Mouse (Mus musculus): Measurements from ENCODE around the gene Bhlha9. TPM values are rescaled to one million over a fixed set of nuclear protein-coding genes. Genes with fewer than 3 reads are reported as not detected.

Gene Bhlha9
- polyA plus RNA-seq, 1 experiment from 2014 or later: not detected

DNA sequence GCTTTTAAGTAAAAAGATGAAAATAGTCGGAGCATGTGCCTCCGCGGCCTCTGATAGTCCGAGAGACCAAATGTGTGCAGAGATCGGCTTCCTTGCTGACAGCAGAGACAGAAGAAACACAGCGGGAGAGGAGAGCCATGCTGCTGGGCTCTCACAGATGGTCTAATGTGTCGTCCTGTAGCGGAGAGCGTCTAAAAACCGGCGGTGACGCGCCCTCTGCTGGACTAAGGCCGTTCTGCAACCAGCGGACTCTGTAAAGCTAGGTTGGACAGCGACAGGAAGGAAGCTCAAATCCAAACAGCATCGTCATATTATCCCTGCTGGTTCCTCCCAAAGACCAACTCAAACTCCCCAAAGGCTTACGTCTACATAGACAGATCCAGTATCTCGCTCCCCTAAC, 26.3 kb upstream of the Bhlha9 start:
- peak; percentile 89 for DNase-seq (ENCODE audit: extremely low spot score, low spot score)
- Histone ChIP-seq H3K27me3 (ENCODE audit: poor library complexity, severe bottlenecking) (peaks cover 81% of the 10 kb centered on the region), H3K4me1 (peaks cover 38% of the 10 kb centered on the region), H3K4me3 (peak overlapping the region; percentile 45), H3K9me3 (no peaks in the 10 kb centered on the region), H3K27ac (no peak overlapping the region), H3K36me3 (replicated peaks) (no peaks in the 10 kb centered on the region)
- WGBS: under 1% methylated on average over 19 of the region's 19 CpGs

GRCm38 (mm10) chr11:76647062-76647461, 25.2 kb upstream of the Bhlha9 start:
- H3K27me3 ChIP-seq (ENCODE audit: poor library complexity, severe bottlenecking): peaks cover 90% of the 10 kb centered on the region
- peaks cover 38% of the 10 kb centered on the region for H3K4me1 ChIP-seq
- H3K9me3 ChIP-seq: no peaks in the 10 kb centered on the region
- no peaks in the 10 kb centered on the region for H3K36me3 ChIP-seq (replicated peaks)
- WGBS: 3% methylated on average over 7 of the region's 7 CpGs
- DNase-seq (ENCODE audit: extremely low spot score, low spot score): peak; percentile 32
- H3K27ac ChIP-seq: no peak overlapping the region
- H3K4me3 ChIP-seq: peak overlapping the region; percentile 36

DNA sequence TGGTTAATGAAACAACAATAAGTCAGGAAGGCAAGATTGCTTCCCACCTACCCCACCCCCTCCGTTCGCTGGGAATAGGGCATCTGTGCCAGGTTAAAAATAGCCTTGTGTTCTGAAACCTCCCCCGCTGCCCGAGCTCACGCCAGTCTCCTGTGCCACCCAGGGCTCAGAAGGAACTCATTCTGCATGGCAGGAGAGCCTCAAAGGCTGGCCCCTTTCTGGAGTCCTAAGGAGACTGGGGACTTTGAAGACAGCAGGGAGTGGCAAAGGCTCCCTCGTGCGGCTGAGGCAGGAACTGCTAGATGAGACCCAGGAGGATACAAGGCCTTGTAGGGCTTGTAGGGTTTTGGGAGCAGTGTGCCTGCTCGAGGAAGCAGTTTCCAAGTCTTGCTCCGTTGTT, 24.8 kb upstream of the Bhlha9 start:
- Histone ChIP-seq H3K9me3 (no peaks in the 10 kb centered on the region), H3K27me3 (ENCODE audit: poor library complexity, severe bottlenecking) (peaks cover 90% of the 10 kb centered on the region), H3K4me1 (peaks cover 42% of the 10 kb centered on the region), H3K4me3 (peak overlapping the region; percentile 36), H3K27ac (no peak overlapping the region), H3K36me3 (replicated peaks) (no peaks in the 10 kb centered on the region)
- 6% methylated on average over 9 of the region's 9 CpGs for WGBS
- peak; percentile 83 for DNase-seq (ENCODE audit: extremely low spot score, low spot score)

DNA sequence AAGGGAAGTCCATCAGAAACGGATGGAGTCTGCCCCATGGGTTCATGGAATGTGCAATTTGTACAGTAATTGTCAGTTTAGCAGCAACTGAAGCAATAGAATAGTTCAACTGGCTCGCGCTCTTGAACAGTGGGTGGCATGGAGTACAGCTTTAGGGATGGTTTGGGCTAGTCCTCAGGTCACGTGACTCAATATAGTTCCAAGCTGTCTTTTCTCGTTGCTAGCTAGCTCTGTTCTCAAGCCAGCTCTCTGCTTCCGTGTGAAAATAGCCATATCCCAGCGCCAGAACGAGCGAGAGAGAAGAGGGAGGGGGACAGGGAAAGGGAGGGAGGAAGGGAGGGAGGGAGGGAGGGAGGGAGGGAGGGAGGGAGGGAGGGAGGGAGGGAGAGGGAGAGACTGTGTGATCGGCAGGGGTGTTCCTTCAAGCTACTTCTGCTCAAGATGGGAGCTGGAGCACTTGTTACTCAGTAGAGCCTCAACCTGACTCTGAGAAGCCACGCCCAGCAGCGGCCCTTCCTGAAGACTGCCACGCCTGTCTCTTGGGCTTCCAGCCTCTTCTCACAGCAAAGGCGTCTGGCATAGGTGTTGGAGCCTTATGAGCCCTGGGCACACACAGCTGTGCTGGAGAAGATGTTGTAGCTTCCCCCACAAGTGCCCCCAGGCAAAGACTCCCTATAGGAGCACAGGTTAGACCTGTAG, 21.3 kb upstream of the Bhlha9 start:
- Histone ChIP-seq H3K36me3 (replicated peaks) (no peaks in the 10 kb centered on the region), H3K4me3 (no peak overlapping the region), H3K9me3 (no peaks in the 10 kb centered on the region), H3K4me1 (peaks cover 27% of the 10 kb centered on the region), H3K27ac (no peak overlapping the region), H3K27me3 (ENCODE audit: poor library complexity, severe bottlenecking) (peaks cover 58% of the 10 kb centered on the region)
- no peak for DNase-seq (ENCODE audit: extremely low spot score, low spot score)
- 70% methylated on average over 14 of the region's 14 CpGs for WGBS

DNA sequence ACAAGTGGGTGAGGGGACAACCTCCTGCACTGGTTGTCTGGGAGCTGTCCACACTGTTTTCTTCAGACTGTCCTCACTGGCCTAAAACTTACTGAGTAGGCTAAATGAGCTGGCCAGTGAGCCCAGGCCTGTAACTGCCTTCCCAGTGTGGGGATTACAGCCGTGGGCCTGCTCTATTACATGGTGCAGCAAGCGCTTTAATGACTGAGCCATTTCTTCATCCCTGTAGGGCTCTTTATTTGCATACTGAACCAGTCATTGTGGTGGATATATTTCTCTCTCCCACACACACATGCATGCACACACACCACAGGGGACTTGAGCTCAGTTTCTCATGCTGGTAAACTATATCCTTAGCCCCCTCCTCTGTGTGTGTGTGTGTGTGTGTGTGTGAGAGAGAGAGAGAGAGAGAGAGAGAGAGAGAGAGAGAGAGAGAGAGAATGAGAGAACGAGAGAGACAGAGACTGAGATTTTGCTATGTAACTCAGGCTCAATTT, 19.4 kb upstream of the Bhlha9 start:
- peaks cover 55% of the 10 kb centered on the region for H3K27me3 ChIP-seq (ENCODE audit: poor library complexity, severe bottlenecking)
- WGBS: 62% methylated on average over 3 of the region's 3 CpGs
- no peak for DNase-seq (ENCODE audit: extremely low spot score, low spot score)

GRCm38 (mm10) chr11:76655106-76655505, 17.2 kb upstream of the Bhlha9 start:
- no peaks in the 10 kb centered on the region for H3K36me3 ChIP-seq (replicated peaks)
- H3K4me3 ChIP-seq: peak overlapping the region; percentile 36

More for the DNA sequence above, 19.4 kb upstream of the Bhlha9 start:
- no peak overlapping the region for H3K4me3 ChIP-seq
- peaks cover 15% of the 10 kb centered on the region for H3K4me1 ChIP-seq
- H3K36me3 ChIP-seq (replicated peaks): no peaks in the 10 kb centered on the region
- H3K27ac ChIP-seq: no peak overlapping the region
- H3K9me3 ChIP-seq: no peaks in the 10 kb centered on the region

GRCm38 (mm10) chr11:76657450-76657970, 14.8 kb upstream of the Bhlha9 start:
- Histone ChIP-seq H3K27ac (no peak overlapping the region), H3K27me3 (ENCODE audit: poor library complexity, severe bottlenecking) (peaks cover 12% of the 10 kb centered on the region; the same call in 1 of the 2 replicates), H3K9me3 (no peaks in the 10 kb centered on the region), H3K36me3 (replicated peaks) (no peaks in the 10 kb centered on the region), H3K4me3 (no peak overlapping the region), H3K4me1 (peaks cover 20% of the 10 kb centered on the region)
- DNase-seq (ENCODE audit: extremely low spot score, low spot score): no peak
- 47% methylated on average over 4 of the region's 4 CpGs for WGBS

More at GRCm38 (mm10) chr11:76655106-76655505, 17.2 kb upstream of the Bhlha9 start:
- 8% methylated on average over 10 of the region's 10 CpGs for WGBS
- no peak for DNase-seq (ENCODE audit: extremely low spot score, low spot score)
- H3K4me1 ChIP-seq: peaks cover 18% of the 10 kb centered on the region
- H3K27me3 ChIP-seq (ENCODE audit: poor library complexity, severe bottlenecking): peaks cover 35% of the 10 kb centered on the region
- H3K9me3 ChIP-seq: no peaks in the 10 kb centered on the region
- no peak overlapping the region for H3K27ac ChIP-seq

DNA sequence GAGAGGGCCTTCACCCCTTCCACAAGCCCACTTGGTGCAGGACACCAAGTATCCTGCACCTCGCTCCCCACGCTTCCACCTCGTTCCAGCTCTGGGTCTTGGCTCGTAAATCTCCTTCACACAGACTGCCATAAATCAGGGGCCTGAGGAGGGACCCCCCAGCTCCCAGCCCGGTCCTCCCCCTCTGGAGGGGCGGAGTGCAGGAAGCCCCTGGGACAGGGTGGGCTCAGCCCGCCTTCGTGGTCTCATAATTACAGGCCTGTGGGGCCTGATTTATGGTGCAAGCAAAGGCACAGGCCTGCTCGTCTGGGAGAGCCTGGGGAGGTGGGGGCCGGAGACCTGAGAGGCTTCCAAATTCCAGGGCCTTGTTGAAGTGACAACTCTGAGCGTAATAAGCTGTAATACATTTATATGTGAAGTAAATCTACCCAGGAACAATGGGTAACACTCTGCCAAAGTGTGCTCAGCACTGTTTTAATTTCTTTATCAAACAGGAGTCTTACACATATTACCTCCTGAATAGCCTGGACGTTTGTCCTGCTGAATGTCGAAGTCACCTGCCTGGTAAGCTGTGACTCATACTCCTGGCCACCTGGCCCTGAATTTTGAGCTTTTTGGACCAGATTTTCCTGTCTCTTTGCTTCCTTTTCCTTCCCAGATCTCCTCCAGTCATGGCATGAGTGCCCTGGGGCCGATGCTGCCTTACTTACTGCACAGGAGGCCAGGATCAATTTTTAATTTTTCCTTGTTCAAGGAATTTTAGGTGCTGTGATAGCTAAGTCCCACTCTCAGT, 12.9 kb upstream of the Bhlha9 start:
- DNase-seq (ENCODE audit: extremely low spot score, low spot score): no peak
- Histone ChIP-seq H3K9me3 (no peaks in the 10 kb centered on the region), H3K36me3 (replicated peaks) (no peaks in the 10 kb centered on the region), H3K27me3 (ENCODE audit: poor library complexity, severe bottlenecking) (peaks cover 23% of the 10 kb centered on the region), H3K27ac (no peak overlapping the region), H3K4me3 (no peak overlapping the region), H3K4me1 (peaks cover 19% of the 10 kb centered on the region)
- WGBS: 85% methylated on average over 14 of the region's 14 CpGs

- Histone ChIP-seq H3K4me1 (peaks cover 26% of the 10 kb centered on the region), H3K9me3 (no peaks in the 10 kb centered on the region), H3K4me3 (no peak overlapping the region), H3K27me3 (ENCODE audit: poor library complexity, severe bottlenecking) (peaks cover 45% of the 10 kb centered on the region), H3K36me3 (replicated peaks) (no peaks in the 10 kb centered on the region), H3K27ac (no peak overlapping the region)
- WGBS: 70% methylated on average over 7 of the region's 7 CpGs
- no peak for DNase-seq (ENCODE audit: extremely low spot score, low spot score)
These were observed 10.3 kb upstream of the Bhlha9 start for GRCm38 (mm10) chr11:76661790-76662468.

DNA sequence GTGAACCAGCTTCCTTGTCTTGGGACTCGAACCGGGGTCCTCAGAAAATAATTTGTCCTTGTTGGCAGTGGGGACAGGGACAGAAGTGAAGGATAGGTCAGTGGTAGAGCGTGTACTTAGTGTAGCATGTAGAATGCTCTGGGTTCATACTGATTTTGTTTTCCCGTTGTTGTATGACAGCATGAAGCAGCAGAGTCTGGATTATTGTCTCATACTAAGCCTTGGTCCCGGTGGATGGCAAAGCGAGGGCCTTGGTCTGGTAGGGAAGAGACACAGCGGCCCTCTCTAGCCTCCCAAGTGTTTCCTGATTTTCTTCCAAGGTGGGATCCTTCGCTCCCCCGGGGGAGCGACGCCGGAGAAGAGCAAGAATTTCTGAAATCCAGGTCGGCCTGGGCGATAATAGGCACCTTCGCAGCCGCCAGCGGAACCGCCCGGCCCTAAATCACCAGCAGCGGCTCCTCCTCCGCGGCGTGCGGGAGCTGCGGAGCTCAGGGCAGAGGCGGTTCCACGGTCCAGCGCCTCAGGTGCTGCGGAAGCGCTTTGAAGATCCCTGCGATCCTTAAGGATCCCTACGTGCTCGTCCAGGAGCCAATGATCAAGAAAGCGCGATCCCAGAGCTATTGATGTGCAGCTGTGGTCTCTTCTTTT, 6.1 kb upstream of the Bhlha9 start:
- 7% methylated on average over 35 of the region's 35 CpGs for WGBS
- H3K9me3 ChIP-seq: no peaks in the 10 kb centered on the region
- H3K27me3 ChIP-seq (ENCODE audit: poor library complexity, severe bottlenecking): peaks cover 79% of the 10 kb centered on the region
- no peaks in the 10 kb centered on the region for H3K36me3 ChIP-seq (replicated peaks)
- H3K4me1 ChIP-seq: peaks cover 23% of the 10 kb centered on the region
- H3K4me3 ChIP-seq: peak overlapping the region; percentile 44
- no peak for DNase-seq (ENCODE audit: extremely low spot score, low spot score)
- no peak overlapping the region for H3K27ac ChIP-seq

GRCm38 (mm10) chr11:76667807-76668206, 4.5 kb upstream of the Bhlha9 start:
- Histone ChIP-seq H3K4me3 (no peak overlapping the region), H3K4me1 (peaks cover 23% of the 10 kb centered on the region), H3K36me3 (replicated peaks) (no peaks in the 10 kb centered on the region), H3K9me3 (no peaks in the 10 kb centered on the region), H3K27ac (no peak overlapping the region), H3K27me3 (ENCODE audit: poor library complexity, severe bottlenecking) (peaks cover 96% of the 10 kb centered on the region)
- no peak for DNase-seq (ENCODE audit: extremely low spot score, low spot score)
- 32% methylated on average over 4 of the region's 4 CpGs for WGBS

Data from forebrain, embryonic 10.5 days (tissue).